Mouse (Mus musculus) right cerebral cortex, adult 18-20 months (tissue): ENCODE results near the gene Sema3c.

ENCODE experiments used
- DNase-seq: peaks from one replicate; pipeline ENCODE4 v3.0.0; 2022; ENCODE audit warnings: mixed read lengths

Sema3c gene

DNA sequence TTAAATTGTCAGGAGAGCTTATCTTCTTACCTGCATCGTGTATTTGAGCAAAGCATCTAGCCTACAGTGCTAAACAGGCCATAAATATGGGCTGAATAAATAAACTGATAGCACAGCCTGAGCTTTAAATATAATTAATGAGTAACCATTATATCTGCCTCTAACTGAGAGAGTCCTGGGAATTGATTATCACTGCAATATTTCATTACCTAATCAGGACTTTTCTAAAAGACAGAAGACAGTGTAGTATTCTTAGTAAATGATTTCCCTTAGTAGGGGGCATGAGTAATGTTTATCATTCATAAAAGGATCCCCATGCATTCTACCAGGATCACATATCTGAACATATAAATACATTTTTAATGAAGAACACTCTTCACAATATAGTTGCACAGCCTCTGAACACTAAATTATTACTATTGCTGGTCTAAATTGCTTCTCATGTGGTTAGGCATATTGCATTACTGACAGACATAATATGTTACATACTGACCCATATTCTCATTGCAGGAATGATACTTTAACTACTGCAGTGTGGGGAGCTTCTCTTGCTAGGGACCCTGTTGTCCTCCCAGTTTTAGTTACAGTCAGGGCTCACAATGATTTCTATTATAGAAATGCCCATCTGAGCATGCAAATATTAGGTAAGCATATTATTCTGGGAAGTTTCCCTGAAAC lies 74.9 kb downstream of the Sema3c start:
- no peak for DNase-seq

DNA sequence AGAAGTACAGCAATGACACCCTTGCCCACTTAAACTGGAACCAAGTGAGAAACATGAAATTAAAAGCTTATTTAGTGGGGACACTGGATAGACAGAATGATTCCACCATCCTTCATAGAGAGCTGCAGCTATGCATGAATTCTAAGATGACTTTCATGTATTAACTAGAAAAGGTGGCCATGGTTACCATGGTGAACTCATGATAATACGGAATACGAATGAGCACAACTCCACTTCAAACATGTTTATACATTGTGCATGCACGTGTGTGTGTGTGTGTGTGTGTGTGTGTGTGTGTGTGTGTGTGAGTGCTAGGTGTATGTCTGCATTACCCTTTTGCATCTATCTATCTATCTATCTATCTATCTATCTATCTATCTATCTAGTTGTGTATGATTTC lies 87.1 kb downstream of the Sema3c start:
- DNase-seq = no peak

DNA sequence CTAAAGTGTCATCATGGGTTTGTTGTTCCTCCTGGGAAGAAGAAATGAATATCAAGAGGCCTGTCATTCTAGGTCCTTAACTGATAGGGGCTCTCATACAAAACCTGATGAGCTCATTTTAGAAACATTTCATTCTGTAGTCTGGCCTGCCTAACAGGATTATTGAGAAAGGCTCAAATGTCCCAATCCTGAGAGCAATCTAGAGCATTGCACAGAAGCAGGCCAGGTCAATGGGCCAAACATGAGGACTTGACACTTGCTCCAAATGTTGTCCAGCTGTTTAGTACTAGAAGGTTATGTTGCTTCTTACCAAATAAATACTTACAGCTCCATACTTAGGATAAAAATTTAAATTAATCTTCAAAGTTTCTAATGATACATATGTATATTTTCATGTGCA lies 97.3 kb downstream of the Sema3c start:
- no peak for DNase-seq

DNA sequence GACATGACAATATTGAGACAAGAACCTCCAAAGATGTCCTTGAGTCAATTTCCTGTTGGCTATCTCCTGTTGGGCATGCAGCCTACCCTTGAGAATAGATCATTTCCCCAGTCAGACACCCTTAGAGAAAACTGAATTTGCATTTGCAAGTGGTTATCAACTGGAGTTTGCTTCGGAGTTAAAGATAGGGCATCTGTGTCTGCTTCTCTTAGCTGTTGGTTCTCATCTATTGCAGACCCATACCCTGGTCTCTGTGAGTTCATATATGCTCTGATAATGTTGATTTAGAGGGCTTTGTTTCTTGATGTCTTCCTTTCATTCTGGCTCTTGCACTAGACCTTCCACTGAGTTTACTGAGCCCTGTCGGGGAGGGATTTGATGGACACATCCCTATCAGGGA lies 106.8 kb downstream of the Sema3c start:
- no peak for DNase-seq

DNA sequence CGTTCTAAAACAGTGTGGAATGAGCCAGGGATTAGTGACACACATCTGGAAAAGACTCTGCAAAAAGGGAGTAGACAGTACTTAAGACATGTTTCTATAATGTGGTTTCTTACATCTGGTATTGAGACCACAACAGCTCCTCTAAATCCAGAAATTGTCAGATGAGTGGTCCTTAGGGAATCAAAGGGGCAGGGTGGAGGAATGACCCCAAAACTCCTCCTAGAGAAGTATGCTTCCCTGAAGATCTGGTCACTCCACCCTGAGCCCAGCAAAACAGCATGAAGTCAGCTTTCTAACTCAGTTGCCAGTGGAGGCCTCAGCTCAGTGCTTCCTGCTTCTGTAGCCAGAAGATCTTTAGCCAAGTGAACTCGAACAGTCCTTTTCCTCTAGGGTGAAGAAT lies 115.0 kb downstream of the Sema3c start:
- DNase-seq = no peak

DNA sequence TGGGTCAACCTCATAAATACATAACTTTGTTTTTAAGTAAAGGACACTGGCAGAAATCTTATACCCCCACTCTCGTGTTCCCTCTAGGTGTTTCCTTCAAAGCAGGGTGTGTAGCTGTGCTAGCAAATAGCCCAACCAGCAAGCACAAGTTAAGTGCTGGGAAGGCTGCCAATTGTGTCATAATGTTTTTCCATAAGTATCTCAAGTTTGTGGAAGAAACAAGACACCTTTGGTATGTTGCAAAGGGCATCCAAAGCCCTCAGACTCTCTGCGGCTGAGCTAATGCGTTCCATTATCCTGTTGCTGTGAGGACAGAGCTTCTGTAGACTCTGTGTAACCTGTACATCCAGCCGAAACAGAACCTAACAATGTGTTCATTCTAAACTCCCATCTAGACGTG lies 115.5 kb downstream of the Sema3c start:
- DNase-seq = no peak

DNA sequence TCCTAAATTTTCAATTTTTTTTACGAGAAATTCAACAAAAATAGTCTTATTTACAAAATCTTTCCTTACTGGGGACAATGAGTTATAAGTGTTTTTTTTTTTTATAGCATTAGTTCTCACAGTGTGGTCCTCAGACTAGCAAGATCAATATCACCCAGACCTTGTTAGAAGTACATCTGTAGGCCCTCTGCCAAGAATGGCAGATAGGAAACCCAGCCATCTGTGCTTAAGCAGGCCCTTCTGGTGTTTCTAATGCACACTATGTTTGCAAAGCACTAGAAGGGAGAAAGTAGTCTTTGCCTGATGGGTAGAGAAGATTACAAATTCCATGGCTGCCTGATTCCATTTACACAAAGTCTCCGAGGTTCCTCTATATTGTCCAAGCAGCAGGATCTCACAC lies 121.3 kb downstream of the Sema3c start:
- DNase-seq = no peak

DNA sequence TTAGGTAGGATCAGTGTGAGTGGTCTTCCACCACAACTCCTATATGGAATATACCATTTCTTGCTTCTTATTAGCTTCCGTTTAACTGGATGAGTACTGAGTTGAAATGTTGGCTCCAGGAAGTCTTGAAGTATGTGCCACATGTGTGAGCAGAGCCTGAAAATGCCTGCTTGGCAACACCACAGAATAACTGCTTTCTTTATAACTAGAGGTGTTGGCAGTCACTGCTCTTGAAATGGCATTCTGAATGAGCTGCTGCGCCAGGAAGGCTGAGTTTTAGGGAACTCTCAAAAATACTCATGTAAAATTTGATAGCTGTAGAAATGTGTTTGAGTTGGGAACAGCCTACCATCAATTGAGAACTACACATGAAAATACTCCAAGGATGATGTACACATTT lies 124.8 kb downstream of the Sema3c start:
- no peak for DNase-seq

DNA sequence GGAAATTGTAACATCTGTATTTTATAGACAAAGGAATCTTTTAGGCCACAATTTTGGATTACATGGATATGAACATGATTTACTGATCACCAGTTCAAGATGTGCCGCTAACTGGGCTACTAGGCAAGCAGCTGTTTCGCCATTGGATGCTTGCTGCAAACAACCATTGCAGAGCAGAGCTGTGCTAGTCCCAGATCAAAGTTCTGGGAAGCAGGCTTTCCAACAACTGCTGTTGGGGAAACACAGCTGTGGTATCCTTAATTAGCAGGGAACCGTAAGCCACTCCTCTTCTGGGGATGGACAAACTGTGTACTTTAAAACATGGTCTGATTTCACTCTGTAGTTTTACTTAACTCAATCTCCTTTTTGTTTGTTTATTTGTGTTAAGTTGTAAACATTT lies 130.1 kb downstream of the Sema3c start:
- no peak for DNase-seq

DNA sequence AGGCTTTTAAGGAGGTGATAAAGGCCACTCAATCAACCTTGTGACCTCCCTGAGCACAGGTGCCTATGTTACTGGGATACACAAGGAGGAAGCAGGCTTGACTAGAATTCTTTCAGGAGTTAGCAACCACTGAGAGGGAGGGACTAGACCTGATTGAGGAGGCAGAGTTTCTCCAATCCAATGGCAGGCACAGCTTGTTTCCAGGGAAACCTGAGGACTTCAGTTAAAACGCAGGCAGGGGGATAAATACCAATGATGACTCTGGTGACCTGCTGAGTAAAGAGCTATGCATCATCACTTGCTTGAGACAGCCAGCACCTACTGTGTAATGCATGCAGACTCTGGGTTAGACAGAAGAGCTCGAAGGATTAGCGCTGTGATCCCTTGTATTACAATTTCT lies 133.0 kb downstream of the Sema3c start:
- no peak for DNase-seq

DNA sequence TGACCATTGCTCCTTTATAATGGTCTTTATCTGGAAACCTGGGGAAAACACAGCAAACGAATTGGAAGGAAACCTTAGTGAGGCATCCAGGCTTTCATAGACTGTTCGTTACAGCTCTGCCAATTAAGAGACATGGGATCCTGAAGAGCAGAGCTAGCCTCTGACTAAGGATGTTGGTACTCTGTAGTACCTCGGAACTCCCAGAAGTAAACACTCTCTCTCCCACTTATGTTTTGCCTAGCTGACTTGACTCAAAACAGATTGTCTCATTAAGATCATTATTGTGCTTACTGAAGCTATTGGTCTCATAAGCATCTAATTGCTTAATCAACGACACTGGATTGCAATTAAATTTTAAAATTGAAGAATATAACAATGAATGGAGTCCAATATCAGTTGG lies 138.3 kb downstream of the Sema3c start:
- no peak for DNase-seq

DNA sequence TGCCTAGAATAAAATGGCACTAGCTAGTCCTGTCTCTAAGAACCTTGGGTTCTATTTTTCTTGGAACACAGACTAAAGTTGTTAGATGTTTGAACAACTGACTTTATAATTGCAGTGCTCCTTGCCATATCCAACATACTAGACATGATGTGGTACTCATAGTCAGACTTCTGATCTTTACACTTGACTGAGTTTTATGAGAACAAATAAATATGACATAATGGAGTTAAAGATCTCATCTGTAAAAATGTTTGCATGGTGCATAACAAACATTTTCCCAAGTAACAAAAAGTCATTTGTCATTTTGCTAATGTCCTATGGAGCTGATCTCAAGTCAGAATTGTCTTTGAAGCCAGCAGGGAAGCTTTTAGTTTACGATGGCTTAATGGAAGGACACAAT lies 141.1 kb downstream of the Sema3c start:
- no peak for DNase-seq

DNA sequence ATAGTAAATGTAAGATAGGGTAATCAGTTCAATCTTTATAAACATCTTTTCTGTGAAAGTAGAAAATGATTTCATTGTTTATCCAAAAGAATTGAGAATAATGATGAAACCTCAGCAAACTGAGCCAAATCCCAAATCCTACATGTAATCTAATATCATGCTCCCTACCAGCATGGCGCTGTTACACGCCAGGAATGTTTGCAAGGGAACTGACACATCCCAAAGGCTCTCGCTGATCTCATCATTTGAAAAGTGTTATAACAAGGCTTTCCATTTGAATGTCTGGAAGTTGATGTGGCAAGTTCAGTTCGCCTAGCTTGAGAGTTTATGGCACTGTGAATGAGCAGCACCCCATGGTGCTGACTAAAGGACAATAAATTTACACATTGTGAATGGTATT lies 145.9 kb downstream of the Sema3c start:
- DNase-seq = no peak

DNA sequence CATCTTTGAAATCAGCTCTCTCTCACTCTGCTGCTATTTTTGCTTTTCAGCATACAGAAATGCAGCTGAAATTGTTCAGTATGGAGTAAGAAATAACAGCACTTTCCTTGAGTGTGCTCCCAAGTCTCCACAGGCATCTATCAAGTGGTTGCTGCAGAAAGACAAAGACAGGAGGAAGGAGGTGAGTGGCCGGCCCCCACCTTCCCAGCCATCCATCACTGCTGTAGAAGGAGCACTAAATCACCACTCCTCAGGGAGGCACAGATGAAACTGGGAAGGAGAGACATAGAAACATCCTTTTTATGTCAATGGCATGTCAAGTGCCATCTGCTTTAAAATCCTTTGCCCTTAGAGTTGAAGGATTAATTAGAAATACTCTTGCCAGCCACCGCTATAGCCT lies 149.9 kb downstream of the Sema3c start:
- no peak for DNase-seq

DNA sequence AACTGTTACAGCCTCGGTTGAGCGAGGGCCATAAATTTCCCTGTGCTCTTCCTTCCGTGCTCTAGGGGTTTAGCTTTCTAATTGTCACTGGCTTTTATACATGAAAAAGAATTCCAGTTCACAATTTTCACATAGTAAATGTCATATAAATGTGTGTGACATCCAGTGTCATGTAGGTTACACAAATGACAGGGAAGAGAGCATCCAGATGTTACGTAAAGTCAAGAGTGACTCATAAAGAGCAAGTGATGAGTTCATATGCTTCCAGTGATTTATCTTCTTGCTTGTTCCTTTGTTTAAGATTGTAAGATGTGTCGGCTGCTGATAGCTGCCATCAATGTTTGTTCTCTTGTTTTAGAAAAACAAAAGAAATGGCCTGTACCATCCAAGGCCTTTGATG lies 154.0 kb downstream of the Sema3c start:
- DNase-seq = no peak

DNA sequence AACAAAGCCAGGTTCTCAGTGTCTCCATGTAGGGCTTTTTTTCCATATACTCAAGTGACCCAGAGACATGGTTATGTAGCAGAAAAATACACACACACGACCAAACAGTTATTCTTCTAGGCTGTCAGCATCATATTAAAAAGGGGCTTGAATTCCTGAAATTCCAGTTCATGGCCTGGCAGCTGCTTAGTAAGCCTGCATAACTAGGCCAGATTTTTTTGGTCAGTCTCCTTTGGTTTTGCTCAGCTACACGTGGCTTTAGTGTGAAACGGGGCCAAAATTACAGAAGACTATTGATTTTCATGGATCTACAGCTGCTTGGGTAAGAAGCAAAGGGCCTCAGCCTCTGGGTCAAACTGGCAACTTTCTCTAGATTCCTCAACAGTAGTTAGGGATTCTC lies 165.7 kb downstream of the Sema3c start:
- DNase-seq = no peak

DNA sequence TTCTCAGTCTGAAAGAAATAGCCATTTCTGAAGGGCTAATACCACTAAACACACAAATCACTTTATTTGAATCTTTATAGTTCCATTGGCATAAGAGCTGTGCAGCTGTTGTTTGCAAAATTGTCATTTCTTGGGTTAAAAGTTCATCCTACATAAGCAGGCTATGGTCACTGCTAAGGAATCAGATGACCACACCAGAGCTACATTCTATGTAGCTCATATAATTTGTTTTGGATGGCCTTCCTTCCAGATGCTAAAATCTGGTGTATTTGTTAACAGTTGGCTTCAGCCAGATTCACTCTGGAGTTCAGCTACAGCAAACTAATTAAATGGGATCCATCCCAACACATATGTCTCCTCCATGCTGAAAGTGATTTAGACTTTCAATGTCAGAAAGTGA lies 172.4 kb downstream of the Sema3c start:
- DNase-seq = no peak

DNA sequence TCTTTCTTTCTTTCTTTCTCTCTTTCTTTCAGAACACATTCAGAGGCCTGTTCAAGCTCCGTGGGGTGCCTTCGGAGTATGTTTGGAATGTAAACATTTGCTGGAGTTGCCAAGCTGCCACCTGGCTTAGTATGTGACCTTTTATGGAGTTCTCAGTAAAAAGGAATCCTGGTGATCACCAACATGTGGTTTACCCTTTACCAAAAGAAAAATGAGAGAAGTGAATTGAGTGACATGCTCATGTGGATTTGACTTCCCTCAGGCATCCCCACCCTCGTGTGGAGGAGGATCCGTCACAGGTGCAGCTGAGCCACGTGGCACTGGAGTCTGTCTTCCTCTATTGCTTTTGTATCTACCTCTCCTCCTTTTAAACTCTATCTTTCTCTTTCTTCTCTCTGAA lies 173.1 kb downstream of the Sema3c start:
- no peak for DNase-seq

DNA sequence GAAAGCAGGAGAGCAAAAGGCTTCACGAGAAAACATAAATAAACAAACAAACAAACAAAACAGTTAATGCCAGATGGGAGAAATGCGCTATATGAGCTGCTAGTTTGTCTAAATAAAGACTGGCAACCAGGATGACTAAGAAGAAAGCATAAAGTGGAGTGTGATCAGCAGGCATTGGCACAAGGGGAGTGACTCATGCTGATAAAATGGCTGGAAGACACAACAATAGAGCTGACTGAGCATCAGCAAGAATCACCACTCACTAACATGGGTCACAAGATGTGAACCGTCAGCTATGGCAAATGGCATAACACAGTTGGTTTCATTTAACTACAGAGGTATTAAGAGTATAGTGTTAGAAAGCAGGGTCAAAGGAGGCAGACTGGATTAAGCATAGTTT lies 174.2 kb downstream of the Sema3c start:
- no peak for DNase-seq

DNA sequence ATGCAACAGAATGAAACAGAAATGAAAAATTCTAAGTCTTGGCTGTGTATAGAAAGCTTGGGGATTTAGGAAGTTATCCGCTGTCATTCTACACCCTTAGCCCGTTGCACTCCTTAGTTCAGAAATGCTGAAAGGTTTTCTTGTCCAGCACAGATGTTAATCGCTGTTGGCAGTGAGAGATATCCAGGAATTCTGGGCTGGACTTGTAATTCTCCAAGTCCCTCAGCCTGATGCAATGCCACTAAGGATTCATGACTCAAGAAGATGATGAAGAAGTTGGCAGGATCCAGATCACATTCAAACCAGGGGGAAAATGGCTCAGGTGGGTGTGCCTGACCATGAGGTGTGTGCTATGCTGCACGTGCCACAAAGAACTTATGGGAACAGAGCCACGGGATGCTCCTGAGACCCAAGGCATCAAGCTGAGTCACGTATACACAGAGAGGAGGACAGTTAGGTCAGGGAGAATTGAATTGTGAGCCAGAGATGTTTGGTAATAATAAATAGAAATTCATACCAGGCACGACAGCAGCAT lies 179.5 kb downstream of the Sema3c start:
- no peak for DNase-seq

DNA sequence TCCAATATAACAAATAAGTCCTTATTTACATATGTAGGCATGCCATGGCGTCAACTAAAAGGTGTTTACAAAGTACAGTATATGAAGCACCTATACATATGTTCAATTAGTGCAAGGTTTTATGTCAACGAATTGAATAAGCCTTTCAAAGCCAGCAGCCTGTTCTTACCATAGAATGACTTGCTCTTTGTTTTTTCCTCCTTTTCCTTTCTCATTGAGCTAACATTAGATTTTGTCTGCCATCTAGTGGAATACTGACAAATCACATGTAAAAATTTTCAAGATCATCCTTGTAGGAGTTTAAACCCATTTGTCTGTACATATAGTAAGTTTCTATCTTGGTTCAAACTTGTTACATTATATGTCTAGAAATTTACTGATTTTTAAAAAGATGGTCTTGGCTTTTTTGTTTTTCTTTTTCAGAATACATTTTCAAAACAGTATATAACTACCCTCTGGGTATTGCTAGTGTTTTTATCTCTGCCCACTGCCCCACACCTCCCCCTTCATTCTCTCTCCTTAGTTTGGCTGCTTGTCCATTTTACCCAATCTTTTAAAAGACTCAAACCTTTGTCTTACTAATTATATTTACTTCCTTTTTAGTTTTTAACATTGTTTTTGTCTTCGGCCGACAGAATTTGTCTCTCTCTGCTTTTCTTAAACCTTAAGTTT lies 192.1 kb downstream of the Sema3c start:
- DNase-seq = no peak

DNA sequence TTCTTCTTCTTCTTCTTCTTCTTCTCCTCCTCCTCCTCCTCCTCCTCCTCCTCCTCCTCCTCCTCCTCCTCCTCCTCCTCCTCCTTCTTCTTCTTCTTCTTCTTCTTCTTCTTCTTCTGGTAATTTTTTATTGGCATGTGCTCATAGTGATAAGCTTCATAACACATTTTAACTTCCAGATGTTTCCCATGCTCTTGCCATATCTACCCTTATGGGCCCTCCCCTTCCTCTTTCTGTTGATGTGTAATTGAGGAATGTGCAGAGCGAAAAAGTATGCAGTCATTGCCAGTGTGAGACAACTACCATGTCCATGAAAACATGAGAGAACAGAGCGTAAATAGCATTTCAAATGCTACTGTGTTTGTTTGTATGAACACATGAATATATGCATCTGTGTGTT lies 196.2 kb downstream of the Sema3c start:
- DNase-seq = no peak

DNA sequence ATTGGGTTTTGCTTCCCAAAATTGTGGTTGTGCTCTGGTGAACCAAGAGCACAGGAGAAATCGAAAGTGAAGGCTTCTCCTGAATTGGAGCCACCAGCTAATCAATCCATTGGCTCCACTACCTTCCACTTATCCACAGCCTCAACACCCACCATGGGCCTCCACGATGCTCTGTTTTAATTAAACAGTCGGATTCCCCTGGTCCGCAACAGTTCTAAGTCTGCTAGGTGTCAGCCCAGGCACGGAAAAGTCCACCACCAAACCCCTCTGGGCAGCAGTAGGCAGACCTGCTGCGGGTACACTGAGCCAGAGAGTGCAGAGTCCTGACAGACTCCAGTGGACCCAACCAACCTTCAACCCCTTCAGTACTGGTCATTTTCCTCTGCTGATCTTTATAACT lies 202.5 kb downstream of the Sema3c start:
- DNase-seq = peak; percentile 40
